Mouse (Mus musculus): ENCODE measurements at regions not wholly inside any gene's neighbourhood (a gene's known extent, or its start where the extent isn't known, plus 50 kb on each side); places are given as distances from the start of the nearest gene placed in this dataset.

- ChIA-PET POLR2A (interaction anchor here in 1 of 4 experiments (1.0 kb wide), 1 partner anchor 13 kb away, joined by 3 read pairs; no protein-coding TSS in a partner anchor), CTCF (no interaction called here)
These were observed 316.7 kb downstream of the Gm826 start for GRCm38 (mm10) chr2:160017020-160017812.

GRCm38 (mm10) chr2:160011421-160011820 is 322.5 kb downstream of the Gm826 start:
- ChIA-PET POLR2A (no interaction called here), CTCF (no interaction called here)

GRCm38 (mm10) chr2:160002695-160003094 is 331.3 kb downstream of the Gm826 start:
- POLR2A ChIA-PET, result no interaction called here
- CTCF ChIA-PET, result interaction anchor here in 2 of 4 experiments (0.6 to 0.7 kb wide), 2 partner anchors 9 to 1203 kb away, joined by 3 to 5 read pairs; no protein-coding TSS in a partner anchor

- ChIA-PET CTCF (no interaction called here), POLR2A (no interaction called here)
These were observed 333.5 kb downstream of the Gm826 start for GRCm38 (mm10) chr2:160000449-160000848.

- CTCF ChIA-PET, result no interaction called here
- POLR2A ChIA-PET, result no interaction called here
These were observed 336.6 kb downstream of the Gm826 start for GRCm38 (mm10) chr2:159997395-159997794.

GRCm38 (mm10) chr2:159994490-159994889 is 339.5 kb downstream of the Gm826 start:
- CTCF ChIA-PET, result interaction anchor here in 1 of 4 experiments (0.6 kb wide), 1 partner anchor 1065 kb away, joined by 3 read pairs; no protein-coding TSS in a partner anchor
- POLR2A ChIA-PET, result no interaction called here

GRCm38 (mm10) chr2:159986719-159987118 is 347.2 kb downstream of the Gm826 start:
- CTCF ChIA-PET, result interaction anchor here in 1 of 4 experiments (0.6 kb wide), 1 partner anchor 242 kb away, joined by 6 read pairs; no protein-coding TSS in a partner anchor

GRCm38 (mm10) chr2:159981694-159982093 is 352.3 kb downstream of the Gm826 start:
- CTCF ChIA-PET, result no interaction called here
- POLR2A ChIA-PET, result no interaction called here

More at GRCm38 (mm10) chr2:159986719-159987118, 347.2 kb downstream of the Gm826 start:
- POLR2A ChIA-PET, result no interaction called here

GRCm38 (mm10) chr2:159950369-159950768 is 383.6 kb downstream of the Gm826 start:
- ChIA-PET POLR2A (no interaction called here), CTCF (no interaction called here)

- ChIA-PET POLR2A (no interaction called here), CTCF (no interaction called here)
These were observed 384.9 kb downstream of the Gm826 start for GRCm38 (mm10) chr2:159949046-159949445.

GRCm38 (mm10) chr2:159930744-159931143 is 403.2 kb downstream of the Gm826 start:
- ChIA-PET POLR2A (interaction anchor here in 1 of 4 experiments (0.7 kb wide), 1 partner anchor 222 kb away, joined by 3 read pairs; no protein-coding TSS in a partner anchor), CTCF (no interaction called here)

GRCm38 (mm10) chr2:159889701-159890100 is 444.3 kb downstream of the Gm826 start:
- ChIA-PET POLR2A (no interaction called here), CTCF (no interaction called here)

GRCm38 (mm10) chr2:159884773-159885459 is 449.0 kb downstream of the Gm826 start:
- ChIA-PET POLR2A (no interaction called here), CTCF (interaction anchor here in 1 of 4 experiments (0.6 kb wide), 1 partner anchor 535 kb away, joined by 3 read pairs; no protein-coding TSS in a partner anchor)

GRCm38 (mm10) chr2:159866981-159867380 is 467.0 kb downstream of the Gm826 start:
- ChIA-PET POLR2A (no interaction called here), CTCF (no interaction called here)

- POLR2A ChIA-PET, result no interaction called here
- CTCF ChIA-PET, result no interaction called here
These were observed 467.6 kb downstream of the Gm826 start for GRCm38 (mm10) chr2:159866391-159866790.

GRCm38 (mm10) chr2:159863185-159863584 is 470.8 kb downstream of the Gm826 start:
- POLR2A ChIA-PET, result no interaction called here
- CTCF ChIA-PET, result interaction anchor here in 1 of 4 experiments (0.6 kb wide), 1 partner anchor 503 kb away, joined by 4 read pairs; no protein-coding TSS in a partner anchor

- ChIA-PET CTCF (no interaction called here), POLR2A (interaction anchor here in 1 of 4 experiments (0.7 kb wide), 1 partner anchor 28 kb away, joined by 6 read pairs; no protein-coding TSS in a partner anchor)
These were observed 479.9 kb downstream of the Gm826 start for GRCm38 (mm10) chr2:159853891-159854665.

- ChIA-PET CTCF (interaction anchor here in 1 of 4 experiments (0.6 kb wide), 1 partner anchor 747 kb away, joined by 4 read pairs; no protein-coding TSS in a partner anchor), POLR2A (interaction anchor here in 1 of 4 experiments (0.7 kb wide), 1 partner anchor 16 kb away, joined by 4 read pairs; no protein-coding TSS in a partner anchor)
These were observed 481.0 kb downstream of the Gm826 start for GRCm38 (mm10) chr2:159852959-159853358.

GRCm38 (mm10) chr2:159832488-159833113 is 501.4 kb downstream of the Gm826 start:
- ChIA-PET CTCF (interaction anchor here in 1 of 4 experiments (0.5 kb wide), 1 partner anchor 515 kb away, joined by 6 read pairs; no protein-coding TSS in a partner anchor), POLR2A (no interaction called here)
